Mouse (Mus musculus) right cerebral cortex, adult 18-20 months (tissue): ENCODE results near the gene Ccdc137.

Experiments used
- DNase-seq: peaks from one replicate; pipeline ENCODE4 v3.0.0; 2022; ENCODE audit warnings: mixed read lengths

The Ccdc137 gene

GRCm38 (mm10) chr11:120463536-120463935 is 5.6 kb downstream of the Ccdc137 start:
- DNase-seq = no peak

GRCm38 (mm10) chr11:120464365-120464764 is 6.5 kb downstream of the Ccdc137 start:
- DNase-seq = no peak

- no peak for DNase-seq
Observed at GRCm38 (mm10) chr11:120465521-120465920, 7.6 kb downstream of the Ccdc137 start.

GRCm38 (mm10) chr11:120467051-120467735 is 9.3 kb downstream of the Ccdc137 start, which contains the start of gene Arl16:
Gene Arl16, minus strand, starts transcription at chr11:120467607.
- DNase-seq = peak; percentile 96

- no peak for DNase-seq
Observed at GRCm38 (mm10) chr11:120467736-120468092, 9.8 kb downstream of the Ccdc137 start.

GRCm38 (mm10) chr11:120472052-120472451 is 14.1 kb downstream of the Ccdc137 start:
- no peak for DNase-seq

GRCm38 (mm10) chr11:120483448-120483934 is 25.6 kb downstream of the Ccdc137 start:
- no peak for DNase-seq

GRCm38 (mm10) chr11:120484265-120484981 is 26.5 kb downstream of the Ccdc137 start, which contains the start of gene Mrpl12:
Gene Mrpl12, plus strand, starts transcription at chr11:120484613.
- peak; percentile 93 for DNase-seq

- DNase-seq = no peak
Observed at GRCm38 (mm10) chr11:120485251-120485650, 27.3 kb downstream of the Ccdc137 start.

- DNase-seq = no peak
Observed at GRCm38 (mm10) chr11:120488516-120488915, 30.6 kb downstream of the Ccdc137 start.

- peak; percentile 71 for DNase-seq
Observed at GRCm38 (mm10) chr11:120489054-120489761, 31.3 kb downstream of the Ccdc137 start.

GRCm38 (mm10) chr11:120490291-120491046 is 32.6 kb downstream of the Ccdc137 start:
- DNase-seq = no peak

- peak; percentile 92 for DNase-seq
Observed at GRCm38 (mm10) chr11:120491317-120492023, 33.6 kb downstream of the Ccdc137 start, which contains the start of gene Slc25a10. Gene Slc25a10, plus strand, starts transcription at chr11:120491840.

- DNase-seq = peak; percentile 23
Observed at GRCm38 (mm10) chr11:120492024-120492877, 34.3 kb downstream of the Ccdc137 start.

GRCm38 (mm10) chr11:120492878-120493203 is 34.9 kb downstream of the Ccdc137 start:
- no peak for DNase-seq

- DNase-seq = no peak
Observed at GRCm38 (mm10) chr11:120493351-120493750, 35.4 kb downstream of the Ccdc137 start.

- no peak for DNase-seq
Observed at GRCm38 (mm10) chr11:120493911-120494310, 36.0 kb downstream of the Ccdc137 start.

GRCm38 (mm10) chr11:120497436-120497835 is 39.5 kb downstream of the Ccdc137 start:
- no peak for DNase-seq

- no peak for DNase-seq
Observed at GRCm38 (mm10) chr11:120498226-120498625, 40.3 kb downstream of the Ccdc137 start.

- no peak for DNase-seq
Observed at GRCm38 (mm10) chr11:120498891-120499290, 41.0 kb downstream of the Ccdc137 start.

- no peak for DNase-seq
Observed at GRCm38 (mm10) chr11:120499894-120500293, 42.0 kb downstream of the Ccdc137 start.
